Mouse (Mus musculus) thymus, postnatal 36 days (tissue): ENCODE results near the gene Cxcr3.

Source experiments
- DNase-seq, 2 experiments: peaks; one replicate each; pipeline ENCODE4 v3.0.0; 2022; ENCODE audit warnings: mixed read lengths in 2 of 2

Gene Cxcr3

GRCm38 (mm10) chrX:101733828-101734319 is at the start of gene Cxcr3:
Gene Cxcr3, minus strand, starts transcription at chrX:101734269.
- peak in 1 of 2 experiments; percentile 25 for DNase-seq

DNA sequence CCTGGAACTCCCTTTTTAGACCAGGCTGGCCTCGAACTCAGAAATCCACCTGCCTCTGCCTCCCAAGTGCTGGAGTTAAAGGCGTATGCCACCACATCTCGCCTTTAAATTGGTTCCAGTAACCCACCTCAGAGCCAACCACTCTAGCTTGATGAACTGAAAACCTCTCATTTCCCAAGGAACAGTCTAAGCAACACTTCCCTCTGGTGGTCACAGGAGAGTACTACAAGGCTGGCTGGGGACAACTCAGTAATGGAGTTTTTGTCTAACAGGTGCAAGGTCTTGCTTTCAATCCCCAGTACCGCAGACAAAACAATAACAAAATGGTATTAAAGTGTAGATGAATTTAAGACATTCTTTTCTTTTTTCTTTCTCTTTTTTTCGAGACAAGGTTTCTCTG is 38.0 kb upstream of the Cxcr3 start:
- DNase-seq: peak; percentile 53 to 57

- DNase-seq: no peak
Observed at GRCm38 (mm10) chrX:101770307-101770706, 36.2 kb upstream of the Cxcr3 start.

DNA sequence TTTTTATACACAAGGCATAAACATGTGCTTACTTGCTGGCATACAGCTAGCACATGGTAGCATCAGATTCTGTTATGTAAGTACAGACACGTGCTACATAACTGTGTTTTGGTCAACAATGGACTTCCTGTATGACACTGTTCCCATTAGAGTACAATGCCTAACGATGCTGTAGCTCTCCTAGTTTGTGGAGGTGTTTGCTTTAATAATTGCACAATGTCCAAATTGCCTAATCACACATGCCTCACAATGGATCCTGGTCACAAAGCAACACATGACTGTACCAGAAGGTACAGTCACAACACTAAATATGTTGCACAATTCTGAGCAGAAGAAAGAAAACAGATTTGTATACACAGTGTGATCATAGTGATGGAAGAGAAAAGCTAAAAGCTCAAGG is 35.4 kb upstream of the Cxcr3 start:
- no peak for DNase-seq

DNA sequence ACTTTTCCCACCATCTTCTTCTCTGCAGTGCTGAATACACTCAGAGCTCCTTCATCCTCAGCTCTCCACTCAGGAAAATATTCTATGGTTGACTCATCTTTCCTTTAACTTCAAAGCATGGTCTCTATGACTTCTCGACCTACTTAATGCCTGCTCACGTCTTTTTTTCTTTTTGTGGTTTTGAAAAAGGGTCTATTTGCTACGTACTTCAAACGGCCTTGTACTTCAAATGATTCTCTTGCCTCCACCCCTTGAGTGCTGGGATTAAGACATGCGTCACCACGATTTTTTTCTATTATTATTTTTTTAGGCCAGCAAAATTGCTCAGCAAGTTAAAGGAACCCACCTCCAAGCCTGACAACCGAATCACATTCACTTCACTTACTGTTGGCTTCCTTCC is 33.2 kb upstream of the Cxcr3 start:
- DNase-seq: no peak

- no peak for DNase-seq
Observed at GRCm38 (mm10) chrX:101765111-101765510, 31.0 kb upstream of the Cxcr3 start.

DNA sequence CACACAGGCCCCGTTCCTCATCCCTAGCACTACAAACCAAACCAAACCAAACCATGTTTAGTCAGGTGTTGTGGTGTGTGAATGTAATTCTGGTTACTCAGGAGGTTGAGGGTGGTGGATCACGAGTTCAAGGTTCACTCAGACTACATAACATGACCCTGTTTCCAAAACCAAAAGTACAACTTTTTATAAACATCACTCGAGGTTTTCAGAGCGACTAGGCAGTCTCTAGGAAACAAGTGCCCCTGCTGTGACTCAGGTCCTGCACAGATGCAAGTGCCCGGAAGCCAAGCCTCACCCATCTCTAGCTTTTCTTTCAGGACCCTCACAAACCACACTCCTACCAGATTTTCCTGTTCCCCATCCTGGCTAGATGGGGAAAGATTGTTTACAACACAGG is 30.6 kb upstream of the Cxcr3 start:
- no peak for DNase-seq

- DNase-seq: no peak
Observed at GRCm38 (mm10) chrX:101754478-101754877, 20.4 kb upstream of the Cxcr3 start.

DNA sequence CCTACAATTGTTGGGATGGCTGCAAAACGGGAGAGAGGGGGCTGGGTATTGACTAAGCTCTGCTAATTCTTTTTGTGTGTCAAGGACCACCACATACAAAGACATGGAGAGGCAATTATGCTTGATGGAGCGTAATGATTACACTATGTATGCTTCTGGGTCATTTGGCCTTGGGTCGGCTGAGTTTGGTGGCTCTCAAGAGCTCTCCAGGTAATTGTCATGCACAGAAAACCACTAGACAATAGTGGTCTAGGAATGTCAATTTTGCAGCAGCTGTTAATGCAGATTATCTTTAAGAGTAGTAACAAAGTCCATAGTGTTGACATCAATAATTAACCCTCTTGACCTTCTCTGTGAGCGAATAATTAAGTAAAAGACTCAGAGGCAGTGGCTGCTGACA is 16.1 kb upstream of the Cxcr3 start:
- DNase-seq: no peak

GRCm38 (mm10) chrX:101741064-101741433 is 7.0 kb upstream of the Cxcr3 start:
- DNase-seq: no peak

GRCm38 (mm10) chrX:101740335-101741063 is 6.4 kb upstream of the Cxcr3 start:
- no peak for DNase-seq

GRCm38 (mm10) chrX:101737201-101737600 is 3.1 kb upstream of the Cxcr3 start:
- DNase-seq: no peak

DNA sequence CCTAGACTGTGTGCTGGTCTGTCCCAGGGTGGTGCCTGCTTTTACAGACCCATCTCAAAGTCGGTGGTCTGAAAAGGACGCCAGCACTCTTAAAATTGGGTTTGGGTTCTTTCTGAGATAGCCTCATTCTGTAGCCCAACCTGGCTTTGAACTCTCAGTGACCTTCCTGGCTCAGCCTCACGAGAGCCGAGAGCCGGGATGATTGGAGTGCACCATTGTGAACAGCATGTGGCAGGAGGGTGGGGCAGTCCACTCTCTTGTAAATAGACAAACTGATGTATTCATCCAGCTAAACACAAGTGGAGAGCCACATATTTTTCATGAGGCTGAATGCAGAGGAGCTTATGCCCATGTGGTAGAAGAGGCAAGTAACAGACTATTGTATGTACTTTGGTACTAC is 912 bp upstream of the Cxcr3 start:
- no peak for DNase-seq

DNA sequence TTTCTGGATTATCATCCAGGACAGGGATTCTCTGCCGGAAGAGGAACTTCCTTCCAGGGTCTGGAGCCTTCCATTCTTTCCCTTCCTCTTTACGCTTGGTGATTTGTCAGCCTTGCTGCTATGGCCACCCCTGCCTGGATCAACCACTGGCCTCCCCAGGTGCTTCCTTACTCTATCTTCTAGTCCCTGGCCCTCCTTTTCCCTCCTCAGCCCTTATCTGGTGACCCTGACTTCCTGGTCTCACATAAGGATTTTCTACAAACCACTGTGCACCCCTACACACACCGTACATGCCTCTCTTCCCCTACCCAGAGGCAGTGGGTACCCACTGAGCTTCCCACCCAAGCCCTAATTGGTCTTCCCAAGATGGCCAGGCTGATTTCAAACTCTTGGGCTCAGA is 781 bp downstream of the Cxcr3 start:
- DNase-seq: no peak

DNA sequence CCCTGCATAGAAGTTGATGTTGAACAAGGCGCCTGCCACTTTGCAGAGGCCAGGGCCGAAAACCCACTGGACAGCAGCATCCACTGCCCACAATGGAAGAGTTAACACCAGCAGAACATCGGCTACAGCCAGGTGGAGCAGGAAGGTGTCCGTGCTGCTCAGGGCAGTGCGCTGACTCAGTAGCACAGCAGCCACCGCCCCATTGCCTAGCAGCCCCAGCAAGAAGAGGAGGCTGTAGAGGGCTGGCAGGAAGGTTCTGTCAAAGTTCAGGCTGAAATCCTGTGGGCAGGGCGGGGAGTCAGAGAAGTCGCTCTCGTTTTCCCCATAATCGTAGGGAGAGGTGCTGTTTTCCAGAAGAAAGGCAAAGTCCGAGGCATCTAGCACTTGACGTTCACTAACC is 1.4 kb downstream of the Cxcr3 start:
- no peak for DNase-seq

DNA sequence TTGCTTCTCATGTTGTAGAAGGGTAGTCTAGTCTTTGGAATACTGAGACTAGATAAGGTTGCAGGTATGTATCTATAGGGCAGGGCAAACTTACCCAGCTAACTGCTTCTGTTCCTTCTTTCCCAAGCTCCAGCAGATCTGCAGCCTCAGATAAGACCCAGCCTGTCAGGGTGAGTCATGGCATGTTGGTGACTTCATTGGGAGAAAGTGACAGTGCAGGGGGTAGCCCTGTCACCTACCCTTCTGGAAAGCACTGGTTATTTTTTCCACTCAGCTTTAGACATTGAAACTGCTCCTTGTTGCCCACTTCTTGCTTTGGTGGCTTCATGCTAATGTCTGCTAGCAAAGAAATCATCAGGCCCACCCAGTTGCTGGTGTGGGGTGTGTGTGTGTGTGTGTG is 4.1 kb downstream of the Cxcr3 start:
- DNase-seq: no peak

GRCm38 (mm10) chrX:101720401-101720800 is 13.7 kb downstream of the Cxcr3 start:
- no peak for DNase-seq

- no peak for DNase-seq
Observed at GRCm38 (mm10) chrX:101705111-101705510, 29.0 kb downstream of the Cxcr3 start.

DNA sequence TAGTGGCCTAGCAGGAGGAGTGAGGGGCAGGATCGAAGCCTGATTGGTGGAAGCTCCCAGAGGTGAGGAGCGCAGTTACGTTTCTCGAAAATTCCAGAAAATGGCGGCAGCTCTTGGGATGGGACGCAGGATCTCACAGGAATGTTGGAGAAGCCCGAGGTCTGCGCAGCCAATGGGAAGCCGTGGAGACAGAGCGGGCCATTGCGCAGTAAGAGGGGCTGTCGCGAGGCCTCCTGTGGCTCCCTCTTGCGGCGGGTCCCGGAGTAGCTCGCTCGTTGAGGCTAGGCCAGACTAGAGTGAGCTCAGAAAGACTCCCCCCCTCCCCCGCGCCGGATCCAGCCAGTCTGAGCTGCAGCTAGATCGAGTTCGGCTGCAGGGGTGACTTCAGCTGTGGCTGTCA is 35.8 kb downstream of the Cxcr3 start:
- DNase-seq: no peak

DNA sequence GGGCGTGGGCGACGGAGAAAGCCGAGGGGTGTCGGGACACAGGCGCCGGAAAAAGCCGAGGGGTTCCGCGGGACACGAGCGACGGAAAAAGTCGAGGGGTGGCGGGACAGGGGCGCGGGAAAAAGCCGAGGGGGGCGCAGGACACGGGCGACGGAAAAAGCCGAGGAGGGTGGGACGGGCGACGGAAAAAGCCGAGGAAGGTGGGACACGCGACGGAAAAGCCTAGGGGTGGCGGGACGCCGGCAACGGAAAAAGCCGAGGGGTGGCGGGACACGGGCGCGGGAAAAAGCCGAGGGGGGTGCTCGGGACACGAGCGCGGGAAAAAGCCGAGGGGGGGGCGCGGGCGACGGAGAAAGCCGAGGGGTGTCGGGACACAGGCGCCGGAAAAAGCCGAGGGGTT is 36.5 kb downstream of the Cxcr3 start:
- no peak for DNase-seq

- DNase-seq: no peak
Observed at GRCm38 (mm10) chrX:101695686-101696085, 38.4 kb downstream of the Cxcr3 start.
